Mouse (Mus musculus) stomach, embryonic 14.5 days (tissue): ENCODE measurements around the gene Nmrk1. TPM values are rescaled to one million over a fixed set of nuclear protein-coding genes. Genes with fewer than 3 reads are reported as not detected.

ENCODE experiments used
- ATAC-seq: fragments of 200-750 bp; cut with Nextera tagmentation; 2 replicates; pipeline ENCODE4 v1.8.0; 2017; ENCODE audit warnings: low read depth, moderate TSS enrichment; ENCODE audit not compliant: insufficient number of reproducible peaks, insufficient read depth, low FRiP score
- H3K27ac ChIP-seq: fragments of 300-500 bp; sonication (generic); 2 replicates; pipeline ENCODE4 v1.5.1; 2014; ENCODE audit warnings: mild to moderate bottlenecking, low read length, moderate library complexity, mixed read lengths
- H3K27me3 ChIP-seq: fragments of 300-500 bp; sonication (generic); 2 replicates; pipeline ENCODE4 v1.6.1; 2014; ENCODE audit warnings: low read length, control low read depth, mixed read lengths; ENCODE audit not compliant: control insufficient read depth, insufficient read depth
- H3K36me3 ChIP-seq: fragments of 300-500 bp; sonication (generic); 2 replicates; pipeline ENCODE4 v1.6.1; 2014; ENCODE audit warnings: mild to moderate bottlenecking, control low read depth, low read length, moderate library complexity, mixed read lengths; ENCODE audit not compliant: control insufficient read depth, insufficient read depth
- H3K4me1 ChIP-seq: fragments of 300-500 bp; sonication (generic); 2 replicates; pipeline ENCODE4 v1.6.1; 2014; ENCODE audit warnings: low read length, control low read depth, mixed read lengths; ENCODE audit not compliant: control insufficient read depth, insufficient read depth
- H3K4me2 ChIP-seq: fragments of 300-500 bp; sonication (generic); replicated peaks from 2 replicates; pipeline ENCODE4 v1.6.1; 2014; ENCODE audit warnings: low read depth, low read length, control low read depth
- H3K4me3 ChIP-seq: fragments of 300-500 bp; sonication (generic); 2 replicates; pipeline ENCODE4 v1.5.1; 2014; ENCODE audit warnings: low read depth, low read length, control low read depth
- H3K9ac ChIP-seq: fragments of 300-500 bp; sonication (generic); replicated peaks from 2 replicates; pipeline ENCODE4 v1.6.1; 2014; ENCODE audit warnings: low read depth, mild to moderate bottlenecking, control low read depth, low read length, moderate library complexity, mixed read lengths
- H3K9me3 ChIP-seq: fragments of 300-500 bp; sonication (generic); 2 replicates; pipeline ENCODE4 v1.6.1; 2016; ENCODE audit warnings: low read depth, low read length, control low read depth; ENCODE audit not compliant: control insufficient read depth
- WGBS: fragments of 180-500 bp; shearing (Covaris S2); extraction: QIAGEN DNeasy Blood & Tissue Kit; methylation state at CpG from one replicate; pipeline ENCODE4 v1.1.7; 2014; 5-methylcytosine and 5-hydroxymethylcytosine counted together
- polyA plus RNA-seq: library from polyadenylated mRNA; unstranded; fragments of >200 nt; fragmentation: Nextera tagmentation; extraction: Ambion mirVana; gene quantifications from 2 replicates; pipeline ENCODE4 v1.2.1, GENCODE M21; 2014

The Nmrk1 gene
- polyA plus RNA-seq, 1 experiment from 2014 or later: 13.9 TPM

DNA sequence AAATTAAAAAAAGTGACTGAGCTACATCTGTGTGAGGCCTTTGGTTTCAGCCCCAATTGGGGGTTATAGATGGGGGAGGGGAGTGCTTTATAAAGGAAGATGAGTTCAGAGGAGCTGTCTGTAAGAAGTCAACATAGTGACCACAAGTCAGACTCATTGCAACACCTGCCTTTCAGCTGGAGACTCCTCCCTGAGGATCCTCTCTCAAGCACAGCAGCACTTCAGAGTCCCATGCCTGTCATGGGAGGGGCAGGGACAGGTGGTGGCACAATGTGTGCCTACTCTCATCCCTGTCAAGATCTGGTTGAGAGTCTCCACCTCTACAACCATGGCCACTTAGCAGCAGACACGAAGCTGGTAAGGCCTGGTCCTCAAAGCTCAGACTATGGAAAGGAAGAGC is 12.1 kb upstream of the Nmrk1 start:
- Histone ChIP-seq H3K4me1 (0 out of 2 replicates have a peak, but pooled peaks cover 8% of the 10 kb centered on the region), H3K4me3 (no peak overlapping the region), H3K27me3 (no peaks in the 10 kb centered on the region), H3K4me2 (no peak overlapping the region), H3K27ac (no peak overlapping the region), H3K9me3 (no peaks in the 10 kb centered on the region), H3K36me3 (no peaks in the 10 kb centered on the region), H3K9ac (no peak overlapping the region)
- ATAC-seq: no peak
- 76% methylated on average over 1 of the region's 1 CpGs for WGBS

GRCm38 (mm10) chr19:18623894-18624293 is 7.9 kb upstream of the Nmrk1 start:
- H3K9ac ChIP-seq: no peak overlapping the region
- H3K9me3 ChIP-seq: no peaks in the 10 kb centered on the region
- no peaks in the 10 kb centered on the region for H3K36me3 ChIP-seq
- ATAC-seq: no peak
- H3K27ac ChIP-seq: no peak overlapping the region
- H3K27me3 ChIP-seq: no peaks in the 10 kb centered on the region
- H3K4me3 ChIP-seq: no peak overlapping the region
- H3K4me2 ChIP-seq: no peak overlapping the region
- H3K4me1 ChIP-seq: no peaks in the 10 kb centered on the region
- 87% methylated on average over 2 of the region's 2 CpGs for WGBS

GRCm38 (mm10) chr19:18629589-18629988 is 2.2 kb upstream of the Nmrk1 start:
- no peak for ATAC-seq
- WGBS: 76% methylated on average over 1 of the region's 1 CpGs
- H3K4me1 ChIP-seq: 0 out of 2 replicates have a peak, but pooled peaks cover 7% of the 10 kb centered on the region
- no peaks in the 10 kb centered on the region for H3K36me3 ChIP-seq
- H3K27me3 ChIP-seq: no peaks in the 10 kb centered on the region
- H3K27ac ChIP-seq: no peak overlapping the region
- H3K4me2 ChIP-seq: no peak overlapping the region
- H3K9ac ChIP-seq: no peak overlapping the region
- no peaks in the 10 kb centered on the region for H3K9me3 ChIP-seq
- H3K4me3 ChIP-seq: no peak overlapping the region

GRCm38 (mm10) chr19:18630221-18631119 is 1.3 kb upstream of the Nmrk1 start:
- Histone ChIP-seq H3K36me3 (no peaks in the 10 kb centered on the region), H3K9ac (peak overlapping the region; percentile 76), H3K27ac (peak overlapping the region; percentile 81; the same call in 1 of the 2 replicates), H3K4me1 (0 out of 2 replicates have a peak, but pooled peaks cover 7% of the 10 kb centered on the region), H3K4me2 (peak overlapping the region; percentile 66), H3K4me3 (peak overlapping the region; percentile 86), H3K9me3 (no peaks in the 10 kb centered on the region), H3K27me3 (no peaks in the 10 kb centered on the region)
- ATAC-seq: no peak
- 10% methylated on average over 17 of the region's 17 CpGs for WGBS

DNA sequence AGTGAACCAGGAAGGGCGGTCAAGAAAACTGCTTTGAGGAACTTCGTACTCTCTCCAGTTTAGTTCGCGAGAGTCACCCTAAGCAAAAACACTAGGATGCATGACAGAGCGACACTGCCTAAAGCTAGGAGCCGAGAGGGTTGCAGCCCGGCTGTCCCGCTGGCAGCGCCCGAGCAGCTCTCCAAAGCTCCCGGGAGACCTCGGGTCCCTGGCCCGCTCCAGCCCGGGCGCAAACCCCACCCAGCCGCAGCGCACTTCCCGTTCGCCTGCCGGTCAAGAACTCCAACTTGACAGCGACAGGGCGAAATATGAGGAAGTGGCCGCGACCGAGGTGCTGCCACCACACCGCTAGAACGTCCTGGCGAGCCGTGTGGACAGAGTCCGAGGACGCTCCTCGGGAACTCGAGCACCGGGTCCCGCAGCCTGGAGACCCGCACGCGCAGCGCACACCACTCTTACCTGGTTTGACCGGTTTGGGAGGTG is 548 bp upstream of the Nmrk1 start:
- Histone ChIP-seq H3K9ac (peak overlapping the region; percentile 76), H3K4me3 (peak overlapping the region; percentile 86), H3K36me3 (no peaks in the 10 kb centered on the region), H3K27me3 (no peaks in the 10 kb centered on the region), H3K27ac (peak overlapping the region; percentile 81), H3K9me3 (no peaks in the 10 kb centered on the region), H3K4me2 (peak overlapping the region; percentile 66), H3K4me1 (0 out of 2 replicates have a peak, but pooled peaks cover 7% of the 10 kb centered on the region)
- peak; percentile 71 for ATAC-seq
- under 1% methylated on average over 40 of the region's 40 CpGs for WGBS

DNA sequence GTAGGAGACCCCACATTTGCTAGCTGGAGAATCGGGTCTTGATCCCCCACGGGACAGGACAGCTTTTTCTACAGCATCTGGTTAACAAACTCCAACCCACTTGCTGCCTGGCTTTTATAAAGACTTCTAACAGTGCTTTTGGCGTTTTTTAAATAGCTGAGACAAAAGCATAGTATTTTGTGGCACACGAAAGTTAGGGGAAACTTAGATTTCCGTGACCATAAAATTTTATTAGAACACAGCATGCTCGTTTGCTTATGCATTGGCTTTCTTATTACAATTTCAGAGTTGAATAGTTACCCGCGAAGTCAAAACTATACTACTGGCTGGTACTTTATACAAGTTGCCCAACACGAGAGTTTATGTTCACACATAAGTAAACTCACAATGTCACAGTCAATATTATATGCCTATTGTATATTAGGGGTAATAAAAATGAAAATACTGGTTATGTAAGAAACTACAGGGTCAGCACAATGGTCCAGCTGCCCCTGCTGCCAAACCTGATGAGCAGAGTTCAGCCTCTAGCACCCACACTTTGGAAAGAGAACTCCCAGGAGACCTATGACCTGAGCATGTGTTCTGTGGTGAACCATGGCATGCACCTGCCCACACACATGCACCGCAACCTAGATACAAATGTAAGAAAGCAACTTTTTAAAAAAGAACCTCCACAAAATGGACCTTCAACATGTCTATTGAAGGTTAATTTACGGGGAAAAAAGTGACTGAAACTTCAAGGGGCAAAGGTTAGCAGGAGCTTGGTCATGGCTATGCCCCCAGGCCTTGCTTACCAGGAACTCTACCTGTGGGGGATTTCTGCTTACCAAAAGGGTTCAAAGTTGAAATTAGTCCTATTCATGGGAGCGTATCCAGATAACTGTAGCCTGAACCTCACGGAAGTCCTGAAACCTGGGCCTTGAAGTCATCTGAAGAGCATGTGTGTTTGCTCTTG is 758 bp downstream of the Nmrk1 start:
- Histone ChIP-seq H3K4me2 (peak overlapping the region; percentile 66), H3K9me3 (no peaks in the 10 kb centered on the region), H3K27ac (no peak overlapping the region), H3K27me3 (no peaks in the 10 kb centered on the region), H3K4me3 (peak overlapping the region; percentile 86), H3K4me1 (0 out of 2 replicates have a peak, but pooled peaks cover 7% of the 10 kb centered on the region), H3K36me3 (no peaks in the 10 kb centered on the region), H3K9ac (no peak overlapping the region)
- ATAC-seq: no peak
- 62% methylated on average over 13 of the region's 13 CpGs for WGBS

DNA sequence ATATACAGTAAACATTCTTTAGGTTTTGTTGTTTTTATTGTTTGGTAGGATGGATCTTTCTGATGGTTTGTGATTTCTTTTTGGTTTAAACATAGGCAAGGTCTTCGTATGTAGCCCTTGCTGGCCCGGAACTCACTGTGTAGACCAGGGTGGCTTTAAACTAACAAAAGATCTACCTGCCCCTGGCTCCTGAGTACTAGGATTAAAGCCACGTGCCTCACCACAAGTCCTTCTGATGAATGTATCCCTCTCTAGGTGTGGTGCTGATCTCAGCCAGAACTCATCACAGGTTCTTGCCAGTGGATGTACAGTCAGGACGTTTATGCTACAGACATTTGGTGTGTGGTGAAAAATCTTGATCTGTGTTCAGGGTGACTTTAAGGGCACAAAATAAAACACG is 6.2 kb downstream of the Nmrk1 start:
- Histone ChIP-seq H3K9ac (no peak overlapping the region), H3K27ac (no peak overlapping the region), H3K4me2 (no peak overlapping the region), H3K27me3 (no peaks in the 10 kb centered on the region), H3K4me3 (no peak overlapping the region), H3K4me1 (no peaks in the 10 kb centered on the region), H3K36me3 (no peaks in the 10 kb centered on the region), H3K9me3 (no peaks in the 10 kb centered on the region)
- ATAC-seq: no peak
- WGBS: 82% methylated on average over 5 of the region's 5 CpGs

DNA sequence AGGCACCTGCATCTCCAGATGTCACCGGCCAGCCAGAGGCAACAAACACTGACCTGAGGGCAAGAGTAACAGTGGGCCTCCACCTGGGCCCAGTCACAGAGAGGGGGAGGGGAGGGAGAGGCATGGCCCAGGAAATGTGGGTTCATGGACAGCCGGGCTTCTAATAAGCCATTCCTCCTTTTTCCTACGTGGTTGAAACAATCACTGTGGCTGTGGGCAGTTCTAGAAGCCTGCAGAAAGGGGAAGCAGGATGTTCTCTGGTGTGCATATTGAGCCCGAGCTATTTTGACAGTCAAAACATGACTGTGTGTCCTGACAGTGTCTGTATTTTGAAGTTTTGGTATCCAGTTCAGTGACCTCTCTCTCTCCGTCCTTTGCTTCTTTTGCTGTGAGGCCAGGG is 7.2 kb downstream of the Nmrk1 start:
- Histone ChIP-seq H3K9ac (no peak overlapping the region), H3K27ac (no peak overlapping the region), H3K4me3 (no peak overlapping the region), H3K4me1 (no peaks in the 10 kb centered on the region), H3K27me3 (no peaks in the 10 kb centered on the region), H3K4me2 (no peak overlapping the region), H3K36me3 (no peaks in the 10 kb centered on the region), H3K9me3 (no peaks in the 10 kb centered on the region)
- 55% methylated on average over 5 of the region's 5 CpGs for WGBS
- ATAC-seq: no peak
